Mouse (Mus musculus): Measurements from ENCODE around the gene Pias4. TPM values are rescaled to one million over a fixed set of nuclear protein-coding genes. Genes with fewer than 3 reads are reported as not detected.
A peak's percentile ranks its signal among the peaks of the same experiment; 100 is the strongest.

The Pias4 gene
- total and polyA plus RNA-seq, 3 experiments, result 21.0 to 40.4 TPM; not detected in 1

DNA sequence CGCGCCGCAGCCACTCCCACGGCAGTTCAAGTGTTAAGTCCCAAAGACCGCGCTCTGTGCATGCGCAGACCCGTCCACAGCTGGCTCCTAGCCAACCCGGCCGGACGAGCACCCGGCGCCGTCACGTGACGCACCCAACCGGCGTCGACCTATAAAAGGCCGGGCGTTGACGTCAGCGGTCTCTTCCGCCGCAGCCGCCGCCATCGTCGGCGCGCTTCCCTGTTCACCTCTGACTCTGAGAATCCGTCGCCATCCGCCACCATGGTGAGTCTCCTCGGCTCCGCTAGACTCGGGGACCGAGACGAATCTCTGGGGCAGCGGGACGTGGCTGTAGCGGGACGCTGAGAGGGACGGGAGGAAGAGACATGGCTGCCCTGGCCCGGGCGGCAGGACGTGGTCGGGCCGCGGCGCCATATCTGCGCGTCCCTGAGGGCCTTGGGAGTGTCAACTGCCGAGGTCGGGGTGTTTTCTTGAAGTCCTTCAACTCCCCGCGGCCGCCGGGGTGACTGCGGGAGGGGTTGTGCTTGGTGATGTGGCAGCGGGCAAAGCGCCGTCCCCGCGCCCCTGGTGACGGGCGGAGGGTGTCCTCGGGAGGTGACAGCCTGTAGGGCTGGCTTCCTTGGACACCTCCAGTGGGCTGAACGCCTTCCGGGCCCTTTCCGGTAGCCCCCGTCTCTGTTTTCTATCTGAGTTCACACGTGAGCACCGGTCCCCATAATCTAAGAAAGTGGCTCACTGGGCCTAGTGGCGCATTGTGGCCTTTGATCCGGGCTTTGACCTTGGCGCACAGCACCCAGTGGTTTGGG lies 8.9 kb upstream of the Pias4 start, which contains the start of gene Eef2:
Gene Eef2 (plus strand): TSS at position 166 of the 806 bp plus-strand sequence.
- peaks cover 0 to 28% of the 10 kb centered on the region in 2 experiments; a peak in 3 of 4 replicates for H3K4me1 ChIP-seq (ENCODE audit: control insufficient read depth in 1 of 2, insufficient read depth in 2 of 2, low read length in 2 of 2)
- no peaks in the 10 kb centered on the region for H3K27me3 ChIP-seq (ENCODE audit: control insufficient read depth in 1 of 2, insufficient read depth in 2 of 2, low read length in 2 of 2)
- H3K9me3 ChIP-seq (replicated peaks; ENCODE audit: insufficient read depth, low read length), result no peaks in the 10 kb centered on the region
- peak within 1 kb of the TSS; percentile 84 for H3K27ac ChIP-seq (ENCODE audit: control insufficient read depth, low read depth, low read length)
- peak within 1 kb of the TSS; percentile 94 for H3K9ac ChIP-seq (ENCODE audit: control insufficient read depth, low read depth, low read length, poor library complexity, severe bottlenecking)
- H3K36me3 ChIP-seq (ENCODE audit: control insufficient read depth in 1 of 2, insufficient read depth in 2 of 2, low read length in 2 of 2), result peaks cover 6 to 18% of the 10 kb centered on the region in 2 experiments
- peak; percentile 97 for DNase-seq (ENCODE audit: low read depth, low spot score)
- H3K4me3 ChIP-seq (ENCODE audit: control insufficient read depth in 1 of 2, insufficient read depth in 1 of 2, low read depth in 2 of 2, low read length in 2 of 2), result peak within 1 kb of the TSS; percentile 66 to 80
- peaks cover 36% of the 10 kb centered on the region for H3K79me2 ChIP-seq (ENCODE audit: control insufficient read depth, insufficient read depth, low read length, poor library complexity)
- TF ChIP-seq E2F4 (IDR thresholded peaks at IDR 0.05; ENCODE audit: borderline replicate concordance, low read depth, low read length) (0 out of 2 replicates have a peak, but pooled peaks have one; percentile 52), MYC (IDR thresholded peaks at IDR 0.05; ENCODE audit: low read depth, low read length) (peak; percentile 98), KAT2A (conservative IDR thresholded peaks at IDR 0.05; ENCODE audit: low read depth, low read length) (peak; percentile 70; the same call in 1 of the 2 replicates), NRF1 (IDR thresholded peaks at IDR 0.05; ENCODE audit: insufficient read depth, low read depth, low read length, poor library complexity, severe bottlenecking) (peak; percentile 88), CHD1 (IDR thresholded peaks at IDR 0.05; ENCODE audit: low read depth, low read length) (peak; percentile 57; the same call in 1 of the 2 replicates), ZNF384 (IDR thresholded peaks at IDR 0.05; ENCODE audit: low read depth, low read length) (no peak), CHD2 (IDR thresholded peaks at IDR 0.05; ENCODE audit: low read length) (no peak), MAFK (IDR thresholded peaks at IDR 0.05; ENCODE audit: borderline replicate concordance, low read depth, low read length) (no peak), EP300 (IDR thresholded peaks at IDR 0.05; ENCODE audit: low read depth in 1 of 2, low read length in 2 of 2) (no peak), RAD21 (IDR thresholded peaks at IDR 0.05; ENCODE audit: low read depth, low read length) (no peak), SMC3 (IDR thresholded peaks at IDR 0.05; ENCODE audit: low read depth, low read length) (no peak), USF1 (IDR thresholded peaks at IDR 0.05; ENCODE audit: low read depth, low read length) (peak; percentile 99), MAX (IDR thresholded peaks at IDR 0.05; ENCODE audit: low read length) (peak; percentile 96), POLR2AphosphoS2 (IDR thresholded peaks at IDR 0.05; ENCODE audit: low read length) (peak; percentile 98), USF2 (IDR thresholded peaks at IDR 0.05; ENCODE audit: borderline replicate concordance in 1 of 2, insufficient read depth in 1 of 2, low read depth in 1 of 2, low read length in 2 of 2) (peak; percentile 88 to 97), HCFC1 (IDR thresholded peaks at IDR 0.05; ENCODE audit: low read depth, low read length) (peak; percentile 83), SIN3A (IDR thresholded peaks at IDR 0.05; ENCODE audit: low read length) (peak; percentile 92), CTCF (IDR thresholded peaks at IDR 0.05 in 2 of 3, conservative IDR thresholded peaks at IDR 0.05 in 1 of 3; ENCODE audit: control insufficient read depth in 1 of 3, insufficient read depth in 1 of 3, low read depth in 2 of 3, low read length in 3 of 3, poor library complexity in 1 of 3, severe bottlenecking in 1 of 3) (no peak), ZKSCAN1 (IDR thresholded peaks at IDR 0.05; ENCODE audit: low read depth, low read length) (no peak), TAL1 (IDR thresholded peaks at IDR 0.05; ENCODE audit: low read length) (no peak), BHLHE40 (IDR thresholded peaks at IDR 0.05; ENCODE audit: borderline replicate concordance, low read depth, low read length) (peak; percentile 87; the same call in 1 of the 2 replicates), MXI1 (IDR thresholded peaks at IDR 0.05; ENCODE audit: low read depth, low read length) (peak; percentile 86), POLR2A (IDR thresholded peaks at IDR 0.05; ENCODE audit: control insufficient read depth in 1 of 2, insufficient read depth in 1 of 2, low read depth in 1 of 2, low read length in 2 of 2, poor library complexity in 1 of 2) (peak; percentile 91 to 98), RCOR1 (IDR thresholded peaks at IDR 0.05; ENCODE audit: low read depth, low read length) (no peak), TCF12 (IDR thresholded peaks at IDR 0.05; ENCODE audit: low read depth, low read length) (peak; percentile 85), ZMIZ1 (IDR thresholded peaks at IDR 0.05; ENCODE audit: low read depth, low read length) (peak; percentile 97; the same call in 1 of the 2 replicates), MAZ (IDR thresholded peaks at IDR 0.05; ENCODE audit: low read depth, low read length) (no peak; the same call in 1 of the 2 replicates), TBP (IDR thresholded peaks at IDR 0.05; ENCODE audit: low read depth, low read length) (peak; percentile 98), NELFE (IDR thresholded peaks at IDR 0.05; ENCODE audit: low read depth, low read length) (peak; percentile 99), POLR2AphosphoS5 (IDR thresholded peaks at IDR 0.05; ENCODE audit: borderline replicate concordance, low read depth, low read length) (peak; percentile 97; the same call in 1 of the 2 replicates), ELF1 (IDR thresholded peaks at IDR 0.05; ENCODE audit: low read depth, low read length) (peak; percentile 45; the same call in 1 of the 2 replicates), ETS1 (IDR thresholded peaks at IDR 0.05; ENCODE audit: low read depth, low read length) (peak; percentile 85), MYB (IDR thresholded peaks at IDR 0.05; ENCODE audit: low read depth, low read length) (no peak)

All from MEL (cell line).